Mouse (Mus musculus): ENCODE data around the gene Slc12a8. TPM values are rescaled to one million over a fixed set of nuclear protein-coding genes. Genes with fewer than 3 reads are reported as not detected.

The Slc12a8 gene
- polyA plus RNA-seq, 1 experiment from 2014 or later, result 0.50 TPM

- Histone ChIP-seq H3K9me3 (no peaks in the 10 kb centered on the region), H3K27me3 (no peaks in the 10 kb centered on the region), H3K4me3 (replicated peaks) (no peak overlapping the region), H3K27ac (no peak overlapping the region), H3K4me1 (replicated peaks) (peaks cover 32% of the 10 kb centered on the region), H3K4me2 (replicated peaks) (no peak overlapping the region), H3K9ac (replicated peaks) (no peak overlapping the region), H3K36me3 (no peaks in the 10 kb centered on the region)
- WGBS, result 75% methylated on average over 16 of the region's 16 CpGs
- no peak for ATAC-seq
Measured at GRCm38 (mm10) chr16:33587283-33588127, 70.4 kb downstream of the Slc12a8 start.

- 85% methylated on average over 2 of the region's 2 CpGs for WGBS
- no peak for ATAC-seq
- H3K4me3 ChIP-seq (replicated peaks), result no peak overlapping the region
Measured at GRCm38 (mm10) chr16:33588845-33589244, 71.7 kb downstream of the Slc12a8 start.

GRCm38 (mm10) chr16:33590438-33590837, 73.3 kb downstream of the Slc12a8 start:
- Histone ChIP-seq H3K4me3 (replicated peaks) (no peak overlapping the region), H3K27ac (no peak overlapping the region), H3K27me3 (no peaks in the 10 kb centered on the region), H3K9me3 (no peaks in the 10 kb centered on the region), H3K4me1 (replicated peaks) (peaks cover 26% of the 10 kb centered on the region), H3K4me2 (replicated peaks) (no peak overlapping the region), H3K9ac (replicated peaks) (no peak overlapping the region), H3K36me3 (no peaks in the 10 kb centered on the region)
- no peak for ATAC-seq
- WGBS, result 95% methylated on average over 3 of the region's 3 CpGs

More at GRCm38 (mm10) chr16:33588845-33589244, 71.7 kb downstream of the Slc12a8 start:
- Histone ChIP-seq H3K27me3 (no peaks in the 10 kb centered on the region), H3K36me3 (no peaks in the 10 kb centered on the region), H3K4me1 (replicated peaks) (peaks cover 34% of the 10 kb centered on the region), H3K27ac (no peak overlapping the region), H3K4me2 (replicated peaks) (no peak overlapping the region), H3K9me3 (no peaks in the 10 kb centered on the region), H3K9ac (replicated peaks) (no peak overlapping the region)

GRCm38 (mm10) chr16:33591390-33592067, 74.4 kb downstream of the Slc12a8 start:
- 85% methylated on average over 10 of the region's 10 CpGs for WGBS
- Histone ChIP-seq H3K9me3 (no peaks in the 10 kb centered on the region), H3K27me3 (no peaks in the 10 kb centered on the region), H3K27ac (no peak overlapping the region), H3K4me2 (replicated peaks) (no peak overlapping the region), H3K36me3 (no peaks in the 10 kb centered on the region), H3K4me3 (replicated peaks) (no peak overlapping the region), H3K4me1 (replicated peaks) (peaks cover 23% of the 10 kb centered on the region), H3K9ac (replicated peaks) (no peak overlapping the region)
- ATAC-seq, result no peak

GRCm38 (mm10) chr16:33592286-33592685, 75.2 kb downstream of the Slc12a8 start:
- H3K36me3 ChIP-seq, result no peaks in the 10 kb centered on the region
- H3K9ac ChIP-seq (replicated peaks), result no peak overlapping the region
- 96% methylated on average over 5 of the region's 5 CpGs for WGBS
- H3K27me3 ChIP-seq, result no peaks in the 10 kb centered on the region
- H3K4me2 ChIP-seq (replicated peaks), result no peak overlapping the region
- no peak overlapping the region for H3K27ac ChIP-seq
- peaks cover 17% of the 10 kb centered on the region for H3K4me1 ChIP-seq (replicated peaks)
- H3K4me3 ChIP-seq (replicated peaks), result no peak overlapping the region
- no peaks in the 10 kb centered on the region for H3K9me3 ChIP-seq
- no peak for ATAC-seq

GRCm38 (mm10) chr16:33593467-33593866, 76.3 kb downstream of the Slc12a8 start:
- no peak overlapping the region for H3K9ac ChIP-seq (replicated peaks)
- no peak overlapping the region for H3K4me3 ChIP-seq (replicated peaks)
- no peaks in the 10 kb centered on the region for H3K9me3 ChIP-seq
- H3K36me3 ChIP-seq, result no peaks in the 10 kb centered on the region
- ATAC-seq, result peak; percentile 37; the same call in 1 of the 2 replicates
- no peak overlapping the region for H3K4me2 ChIP-seq (replicated peaks)
- H3K27ac ChIP-seq, result peak overlapping the region; percentile 49
- 70% methylated on average over 7 of the region's 7 CpGs for WGBS
- no peaks in the 10 kb centered on the region for H3K27me3 ChIP-seq
- peaks cover 17% of the 10 kb centered on the region for H3K4me1 ChIP-seq (replicated peaks)

- no peak overlapping the region for H3K4me2 ChIP-seq (replicated peaks)
- H3K4me1 ChIP-seq (replicated peaks), result peaks cover 17% of the 10 kb centered on the region
- H3K9me3 ChIP-seq, result no peaks in the 10 kb centered on the region
- no peak overlapping the region for H3K9ac ChIP-seq (replicated peaks)
- no peaks in the 10 kb centered on the region for H3K27me3 ChIP-seq
- peak overlapping the region; percentile 45 for H3K27ac ChIP-seq
- peak; percentile 89 for ATAC-seq
- H3K4me3 ChIP-seq (replicated peaks), result no peak overlapping the region
- 19% methylated on average over 7 of the region's 7 CpGs for WGBS
- H3K36me3 ChIP-seq, result no peaks in the 10 kb centered on the region
Measured at GRCm38 (mm10) chr16:33594037-33594771, 77.1 kb downstream of the Slc12a8 start.

GRCm38 (mm10) chr16:33595235-33595769, 78.2 kb downstream of the Slc12a8 start:
- Histone ChIP-seq H3K4me2 (replicated peaks) (no peak overlapping the region), H3K27me3 (no peaks in the 10 kb centered on the region), H3K36me3 (no peaks in the 10 kb centered on the region), H3K9ac (replicated peaks) (no peak overlapping the region), H3K27ac (no peak overlapping the region), H3K9me3 (no peaks in the 10 kb centered on the region), H3K4me3 (replicated peaks) (no peak overlapping the region), H3K4me1 (replicated peaks) (peaks cover 17% of the 10 kb centered on the region)
- whole genome bisulfite sequencing, result 94% methylated on average over 6 of the region's 6 CpGs
- ATAC-seq, result no peak

GRCm38 (mm10) chr16:33596213-33596612, 79.1 kb downstream of the Slc12a8 start:
- Histone ChIP-seq H3K4me3 (replicated peaks) (no peak overlapping the region), H3K9me3 (no peaks in the 10 kb centered on the region), H3K36me3 (no peaks in the 10 kb centered on the region), H3K27me3 (no peaks in the 10 kb centered on the region), H3K4me1 (replicated peaks) (peaks cover 17% of the 10 kb centered on the region), H3K27ac (no peak overlapping the region), H3K9ac (replicated peaks) (no peak overlapping the region), H3K4me2 (replicated peaks) (no peak overlapping the region)
- ATAC-seq, result no peak
- 81% methylated on average over 4 of the region's 4 CpGs for WGBS

GRCm38 (mm10) chr16:33600216-33600615, 83.1 kb downstream of the Slc12a8 start:
- H3K4me3 ChIP-seq (replicated peaks), result no peak overlapping the region
- H3K9ac ChIP-seq (replicated peaks), result no peak overlapping the region
- no peak for ATAC-seq
- H3K27me3 ChIP-seq, result no peaks in the 10 kb centered on the region
- H3K4me1 ChIP-seq (replicated peaks), result peaks cover 3% of the 10 kb centered on the region
- WGBS, result 40% methylated on average over 5 of the region's 5 CpGs
- no peaks in the 10 kb centered on the region for H3K36me3 ChIP-seq
- no peak overlapping the region for H3K27ac ChIP-seq
- no peak overlapping the region for H3K4me2 ChIP-seq (replicated peaks)
- no peaks in the 10 kb centered on the region for H3K9me3 ChIP-seq

- no peak for ATAC-seq
- Histone ChIP-seq H3K27ac (no peak overlapping the region), H3K4me1 (replicated peaks) (peaks cover 14% of the 10 kb centered on the region), H3K36me3 (no peaks in the 10 kb centered on the region), H3K27me3 (no peaks in the 10 kb centered on the region), H3K4me2 (replicated peaks) (no peak overlapping the region), H3K4me3 (replicated peaks) (no peak overlapping the region), H3K9me3 (no peaks in the 10 kb centered on the region), H3K9ac (replicated peaks) (no peak overlapping the region)
- 95% methylated on average over 8 of the region's 8 CpGs for WGBS
Measured at GRCm38 (mm10) chr16:33601299-33601698, 84.2 kb downstream of the Slc12a8 start.

Data from midbrain, embryonic 13.5 days (tissue).